Mouse (Mus musculus): ENCODE measurements around the gene L3hypdh. TPM values are rescaled to one million over a fixed set of nuclear protein-coding genes. Genes with fewer than 3 reads are reported as not detected.
A peak's percentile ranks its signal among the peaks of the same experiment; 100 is the strongest.

Gene L3hypdh
- total RNA-seq, 1 experiment, result 1.8 TPM

DNA sequence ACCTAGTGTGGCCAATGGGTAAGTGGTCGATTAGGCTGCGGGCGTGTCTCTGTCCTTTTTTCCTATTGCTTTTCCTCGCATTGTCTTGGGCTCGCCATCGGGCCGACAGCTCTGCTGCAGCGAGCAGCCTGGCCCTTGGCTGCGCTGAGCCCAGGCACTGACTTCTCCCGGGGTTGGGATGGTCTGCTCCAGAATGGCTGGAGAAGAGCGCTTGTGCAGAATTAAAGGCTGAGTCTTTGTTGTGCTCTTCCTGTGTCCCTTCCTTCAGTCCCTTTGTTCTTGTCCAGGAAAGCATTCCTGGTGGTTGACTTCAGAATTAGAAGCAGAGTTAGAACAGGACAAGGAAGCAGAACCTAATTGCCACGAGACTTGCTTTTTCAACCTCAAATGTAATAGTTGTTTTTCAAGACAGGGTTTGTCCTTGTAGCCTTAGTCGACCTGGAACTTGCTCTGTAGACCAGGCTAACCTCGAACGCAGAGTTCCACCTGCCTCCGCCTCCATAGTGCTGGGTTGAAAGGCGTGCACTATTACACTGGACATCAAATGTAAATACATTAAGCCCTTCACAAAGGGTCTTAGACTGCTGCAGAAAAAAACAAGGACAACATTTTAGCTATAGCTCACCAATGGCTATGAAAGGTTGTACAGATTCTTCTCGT is 1.1 kb upstream of the L3hypdh start:
- no peak for DNase-seq (ENCODE audit: low read depth, low spot score)
- TF ChIP-seq MAFK (IDR thresholded peaks at IDR 0.05; ENCODE audit: insufficient read depth, low read depth, low read length) (no peak), CHD2 (IDR thresholded peaks at IDR 0.05; ENCODE audit: low read depth, low read length) (no peak), ZC3H11A (IDR thresholded peaks at IDR 0.05; ENCODE audit: borderline replicate concordance, low read depth, low read length) (no peak), HCFC1 (IDR thresholded peaks at IDR 0.05; ENCODE audit: borderline replicate concordance, insufficient read depth, low read length) (no peak), ZNF384 (IDR thresholded peaks at IDR 0.05; ENCODE audit: low read depth, low read length) (no peak)
- Histone ChIP-seq H3K4me1 (ENCODE audit: control insufficient read depth in 2 of 2, insufficient read depth in 2 of 2, low read length in 2 of 2, poor library complexity in 1 of 2) (peaks cover 2 to 3% of the 10 kb centered on the region in 2 experiments; a peak in 1 of 4 replicates), H3K9me3 (ENCODE audit: control insufficient read depth, insufficient read depth, low read depth, low read length) (no peaks in the 10 kb centered on the region), H3K27ac (ENCODE audit: insufficient read depth, low read depth, low read length, poor library complexity, severe bottlenecking) (peak overlapping the region; percentile 86), H3K4me3 (ENCODE audit: insufficient read depth in 1 of 2, low read depth in 1 of 2, low read length in 2 of 2, poor library complexity in 1 of 2, severe bottlenecking in 1 of 2) (peak overlapping the region; percentile 72 to 79), H3K9ac (ENCODE audit: insufficient read depth, low read depth, low read length, poor library complexity, severe bottlenecking) (peak overlapping the region; percentile 84), H3K36me3 (ENCODE audit: control insufficient read depth, insufficient read depth, low read length, poor library complexity, severe bottlenecking) (no peaks in the 10 kb centered on the region; the same call in 1 of the 2 replicates)
- in situ Hi-C loops (cut with MboI; ENCODE audit: low sequenced_read_pairs in 2 of 2, unreplicated experiment in 2 of 2), result no loop called here

DNA sequence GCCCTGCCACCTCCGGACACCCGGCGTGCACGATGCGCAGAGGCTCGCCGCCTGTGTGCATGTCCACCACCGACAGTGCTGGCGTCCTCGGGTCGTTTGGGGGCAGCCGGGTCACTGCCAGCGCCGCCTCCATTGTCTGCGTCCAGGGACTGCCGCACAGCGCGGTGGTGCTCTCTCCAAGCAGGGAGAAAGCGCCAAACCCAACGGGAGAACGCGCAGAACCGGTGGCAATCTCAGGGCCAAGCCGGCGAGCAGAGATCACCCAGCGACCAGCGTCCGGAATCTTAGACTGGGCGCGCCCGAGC is 263 bp downstream of the L3hypdh start:
- H3K9ac ChIP-seq (ENCODE audit: insufficient read depth, low read depth, low read length, poor library complexity, severe bottlenecking), result peak overlapping the region; percentile 84
- H3K27ac ChIP-seq (ENCODE audit: insufficient read depth, low read depth, low read length, poor library complexity, severe bottlenecking), result peak overlapping the region; percentile 15; the same call in 1 of the 2 replicates
- H3K4me3 ChIP-seq (ENCODE audit: insufficient read depth in 1 of 2, low read depth in 1 of 2, low read length in 2 of 2, poor library complexity in 1 of 2, severe bottlenecking in 1 of 2), result peak overlapping the region; percentile 91 to 95
- TF ChIP-seq CHD2 (IDR thresholded peaks at IDR 0.05; ENCODE audit: low read depth, low read length) (no peak), ZNF384 (IDR thresholded peaks at IDR 0.05; ENCODE audit: low read depth, low read length) (no peak), MAFK (IDR thresholded peaks at IDR 0.05; ENCODE audit: insufficient read depth, low read depth, low read length) (no peak), ZC3H11A (IDR thresholded peaks at IDR 0.05; ENCODE audit: borderline replicate concordance, low read depth, low read length) (no peak), HCFC1 (IDR thresholded peaks at IDR 0.05; ENCODE audit: borderline replicate concordance, insufficient read depth, low read length) (no peak)
- in situ Hi-C loops (cut with MboI; ENCODE audit: low sequenced_read_pairs in 2 of 2, unreplicated experiment in 2 of 2), result no loop called here
- no peaks in the 10 kb centered on the region for H3K9me3 ChIP-seq (ENCODE audit: control insufficient read depth, insufficient read depth, low read depth, low read length)
- peaks cover 3 to 5% of the 10 kb centered on the region in 2 experiments; a peak in 1 of 4 replicates for H3K4me1 ChIP-seq (ENCODE audit: control insufficient read depth in 2 of 2, insufficient read depth in 2 of 2, low read length in 2 of 2, poor library complexity in 1 of 2)
- no peaks in the 10 kb centered on the region; the same call in 1 of the 2 replicates for H3K36me3 ChIP-seq (ENCODE audit: control insufficient read depth, insufficient read depth, low read length, poor library complexity, severe bottlenecking)
- DNase-seq (ENCODE audit: low read depth, low spot score), result no peak

DNA sequence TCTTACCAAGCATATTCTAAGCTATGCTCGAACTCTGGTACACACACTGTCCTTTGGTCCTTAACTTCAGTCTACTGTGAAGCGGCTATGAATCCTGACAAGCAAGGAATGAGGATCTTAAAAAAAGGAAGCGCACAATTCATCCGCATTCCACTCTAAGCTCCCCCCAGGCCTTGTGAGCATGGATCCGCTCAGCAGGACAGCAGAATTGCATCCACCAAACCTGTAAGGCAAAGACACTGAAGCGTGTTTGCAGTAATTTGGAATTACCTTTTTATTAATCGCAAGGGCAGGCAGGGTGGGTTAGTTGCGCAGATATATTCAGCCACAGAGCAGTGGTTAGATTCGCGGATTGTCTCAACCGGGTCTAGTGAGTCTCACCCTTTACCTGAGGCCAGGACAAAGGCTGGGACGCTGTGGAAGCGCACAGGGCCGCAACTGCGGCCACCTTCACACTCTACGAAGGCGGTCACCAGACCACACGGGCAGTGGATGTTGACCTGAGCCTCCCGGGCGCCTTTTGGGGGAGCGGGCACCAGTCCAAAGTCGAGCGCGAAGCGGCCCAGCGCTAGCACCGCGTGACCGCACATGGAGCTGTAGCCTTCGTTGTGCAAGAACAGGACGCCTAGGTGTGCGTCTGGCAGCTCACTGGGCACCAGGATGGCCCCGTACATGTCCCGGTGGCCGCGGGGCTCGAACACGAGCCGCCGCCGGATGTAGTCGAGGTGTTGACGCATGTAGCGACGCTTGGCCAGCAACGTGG is 797 bp downstream of the L3hypdh start:
- Histone ChIP-seq H3K27ac (ENCODE audit: insufficient read depth, low read depth, low read length, poor library complexity, severe bottlenecking) (0 out of 2 replicates have a peak overlapping the region, but pooled peaks have one; percentile 1), H3K4me1 (ENCODE audit: control insufficient read depth in 2 of 2, insufficient read depth in 2 of 2, low read length in 2 of 2, poor library complexity in 1 of 2) (peaks cover 3 to 5% of the 10 kb centered on the region in 2 experiments; a peak in 1 of 4 replicates), H3K9ac (ENCODE audit: insufficient read depth, low read depth, low read length, poor library complexity, severe bottlenecking) (peak overlapping the region; percentile 84), H3K4me3 (ENCODE audit: insufficient read depth in 1 of 2, low read depth in 1 of 2, low read length in 2 of 2, poor library complexity in 1 of 2, severe bottlenecking in 1 of 2) (peak overlapping the region; percentile 91 to 95), H3K36me3 (ENCODE audit: control insufficient read depth, insufficient read depth, low read length, poor library complexity, severe bottlenecking) (no peaks in the 10 kb centered on the region), H3K9me3 (ENCODE audit: control insufficient read depth, insufficient read depth, low read depth, low read length) (no peaks in the 10 kb centered on the region)
- in situ Hi-C loops (cut with MboI; ENCODE audit: low sequenced_read_pairs in 2 of 2, unreplicated experiment in 2 of 2), result no loop called here
- DNase-seq (ENCODE audit: low read depth, low spot score), result no peak
- TF ChIP-seq CHD2 (IDR thresholded peaks at IDR 0.05; ENCODE audit: low read depth, low read length), result no peak
- TF ChIP-seq ZNF384 (IDR thresholded peaks at IDR 0.05; ENCODE audit: low read depth, low read length), result no peak
- TF ChIP-seq ZC3H11A (IDR thresholded peaks at IDR 0.05; ENCODE audit: borderline replicate concordance, low read depth, low read length), result no peak
- no peak for TF ChIP-seq HCFC1 (IDR thresholded peaks at IDR 0.05; ENCODE audit: borderline replicate concordance, insufficient read depth, low read length)
- TF ChIP-seq MAFK (IDR thresholded peaks at IDR 0.05; ENCODE audit: insufficient read depth, low read depth, low read length), result no peak

DNA sequence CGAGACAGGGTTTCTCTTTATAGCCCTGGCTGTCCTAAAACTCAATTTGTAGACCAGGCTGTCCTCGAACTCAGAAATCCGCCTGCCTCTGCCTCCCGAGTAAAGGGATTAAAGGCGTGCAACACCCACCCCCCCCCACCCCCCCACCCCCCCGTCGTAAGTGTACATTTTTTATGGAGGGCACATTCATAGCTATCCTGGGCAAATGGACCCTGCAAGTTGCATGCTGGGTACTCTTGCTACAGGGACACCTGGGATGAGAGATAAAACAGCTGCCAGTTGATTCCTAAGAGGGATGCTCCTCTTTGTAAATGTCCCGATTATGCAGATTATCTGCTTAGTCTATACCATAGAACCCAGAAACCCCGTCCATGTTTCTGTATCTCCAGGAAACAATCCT is 2.0 kb downstream of the L3hypdh start:
- H3K36me3 ChIP-seq (ENCODE audit: control insufficient read depth, insufficient read depth, low read length, poor library complexity, severe bottlenecking), result no peaks in the 10 kb centered on the region
- H3K4me3 ChIP-seq (ENCODE audit: insufficient read depth in 1 of 2, low read depth in 1 of 2, low read length in 2 of 2, poor library complexity in 1 of 2, severe bottlenecking in 1 of 2), result no peak overlapping the region
- H3K9ac ChIP-seq (ENCODE audit: insufficient read depth, low read depth, low read length, poor library complexity, severe bottlenecking), result no peak overlapping the region
- no peak for DNase-seq (ENCODE audit: low read depth, low spot score)
- in situ Hi-C loops (cut with MboI; ENCODE audit: low sequenced_read_pairs in 2 of 2, unreplicated experiment in 2 of 2), result no loop called here
- H3K4me1 ChIP-seq (ENCODE audit: control insufficient read depth in 2 of 2, insufficient read depth in 2 of 2, low read length in 2 of 2, poor library complexity in 1 of 2), result peaks cover 3 to 5% of the 10 kb centered on the region in 2 experiments; a peak in 1 of 4 replicates
- H3K27ac ChIP-seq (ENCODE audit: insufficient read depth, low read depth, low read length, poor library complexity, severe bottlenecking), result no peak overlapping the region
- TF ChIP-seq ZC3H11A (IDR thresholded peaks at IDR 0.05; ENCODE audit: borderline replicate concordance, low read depth, low read length), result no peak
- TF ChIP-seq HCFC1 (IDR thresholded peaks at IDR 0.05; ENCODE audit: borderline replicate concordance, insufficient read depth, low read length), result no peak
- TF ChIP-seq MAFK (IDR thresholded peaks at IDR 0.05; ENCODE audit: insufficient read depth, low read depth, low read length), result no peak
- TF ChIP-seq CHD2 (IDR thresholded peaks at IDR 0.05; ENCODE audit: low read depth, low read length), result no peak
- TF ChIP-seq ZNF384 (IDR thresholded peaks at IDR 0.05; ENCODE audit: low read depth, low read length), result no peak
- H3K9me3 ChIP-seq (ENCODE audit: control insufficient read depth, insufficient read depth, low read depth, low read length), result no peaks in the 10 kb centered on the region
